Comparison of ENCODE assay signal across 27 mouse cellular contexts in genomic region chr12:54438793-54439192, GRCm38 (mm10).
"Had no signal": no experiment of that assay in that cellular context is flagged by ENCODE, and none has a peak within 500 bp of the region (broad histone marks: within the 10 kb centered on the region; RNA-seq: fewer than 3 reads in every experiment).

No protein-coding gene starts in this region.

- H3K27ac ChIP-seq: gastrocnemius, adult 2 months; heart, adult 2 months; heart, embryonic 13.5 days; heart, embryonic 15.5 days; hindbrain, embryonic 10.5 days; hindbrain, embryonic 12.5 days; hindbrain, embryonic 14.5 days; intestine, embryonic 15.5 days; layer of hippocampus, adult 2 months; left cerebral cortex, adult 2 months; limb, embryonic 10.5 days; limb, embryonic 12.5 days; liver, embryonic 14.5 days had no signal

- H3K27me3 ChIP-seq: heart, embryonic 15.5 days; hindbrain, embryonic 12.5 days; intestine, embryonic 15.5 days; limb, embryonic 12.5 days had no signal

- H3K36me3 ChIP-seq: heart, embryonic 13.5 days; heart, embryonic 15.5 days; hindbrain, embryonic 10.5 days; hindbrain, embryonic 12.5 days; intestine, embryonic 15.5 days; limb, embryonic 10.5 days; limb, embryonic 12.5 days had no signal

- H3K4me3 ChIP-seq: gastrocnemius, adult 2 months; heart, adult 2 months; heart, embryonic 13.5 days; heart, embryonic 15.5 days; hindbrain, embryonic 10.5 days; hindbrain, embryonic 12.5 days; intestine, embryonic 15.5 days; layer of hippocampus, adult 2 months; left cerebral cortex, adult 2 months; limb, embryonic 10.5 days; limb, embryonic 12.5 days had no signal

- DNase-seq: gastrocnemius, adult 2 months; gastrocnemius, postnatal 10 days; gastrocnemius, postnatal 25 days; heart, adult 2 months; heart, postnatal 14 days; heart, postnatal 36 days; kidney, adult 18-20 months; kidney, adult 8-10 months; kidney, postnatal 10 days; kidney, postnatal 25 days; kidney, postnatal 4 days; liver had no signal

- H3K9ac ChIP-seq: heart, embryonic 13.5 days; heart, embryonic 15.5 days; hindbrain, embryonic 12.5 days; hindbrain, embryonic 14.5 days; intestine, embryonic 15.5 days; limb, embryonic 12.5 days; liver, embryonic 14.5 days had no signal

- H3K9me3 ChIP-seq: heart, embryonic 13.5 days; heart, embryonic 15.5 days; hindbrain, embryonic 10.5 days; hindbrain, embryonic 12.5 days; intestine, embryonic 15.5 days; limb, embryonic 10.5 days; limb, embryonic 12.5 days had no signal

- ATAC-seq: hindbrain, embryonic 16.5 days; inflammation-experienced regulatory T-cells, adult 6 months; intestine, embryonic 15.5 days; intestine, postnatal 0 days had no signal

- H3K4me2 ChIP-seq: heart, embryonic 11.5 days; heart, embryonic 13.5 days; heart, embryonic 15.5 days; hindbrain, embryonic 12.5 days; hindbrain, embryonic 14.5 days; intestine, embryonic 15.5 days; limb, embryonic 12.5 days had no signal
